Mouse (Mus musculus): ENCODE measurements at regions not wholly inside any gene's neighbourhood (a gene's known extent, or its start where the extent isn't known, plus 50 kb on each side); places are given as distances from the start of the nearest gene placed in this dataset.

DNA sequence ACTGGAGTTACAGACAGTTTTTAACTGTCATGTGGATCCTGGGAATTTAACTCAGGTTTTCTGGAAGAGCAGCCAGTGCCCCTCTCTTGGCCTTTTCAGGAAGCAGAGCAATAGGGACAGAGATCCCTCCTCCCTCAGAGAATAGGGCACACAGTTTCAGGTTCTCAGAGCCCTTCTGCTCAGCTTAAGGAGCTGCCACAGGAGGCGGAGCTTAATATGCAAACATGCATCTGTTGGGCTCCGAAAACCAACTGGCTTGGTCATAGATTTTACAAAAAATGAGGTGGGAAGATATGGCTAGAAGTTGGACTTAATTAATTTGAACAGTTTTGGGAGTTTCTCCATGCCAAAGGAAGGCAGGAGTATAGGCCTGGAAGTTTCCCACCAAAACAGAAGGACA lies 61.9 kb upstream of the Znrf2 start:
- H3K4me2 ChIP-seq: no peak overlapping the region
- no peak overlapping the region for H3K27ac ChIP-seq
- ATAC-seq (replicated peaks; ENCODE audit: low FRiP score): no peak
- WGBS: 82% methylated on average over 2 of the region's 2 CpGs
- no peaks in the 10 kb centered on the region for H3K36me3 ChIP-seq
- no peaks in the 10 kb centered on the region for H3K9me3 ChIP-seq (replicated peaks)
- H3K9ac ChIP-seq: no peak overlapping the region
- no peak overlapping the region for H3K4me3 ChIP-seq (replicated peaks)
- H3K27me3 ChIP-seq: no peaks in the 10 kb centered on the region
- peaks cover 7% of the 10 kb centered on the region for H3K4me1 ChIP-seq

GRCm38 (mm10) chr6:54757511-54757911 lies 59.2 kb upstream of the Znrf2 start:
- no peak overlapping the region for H3K4me2 ChIP-seq
- H3K9me3 ChIP-seq (replicated peaks): no peaks in the 10 kb centered on the region
- no peak overlapping the region for H3K4me3 ChIP-seq (replicated peaks)
- 42% methylated on average over 5 of the region's 5 CpGs for WGBS
- H3K27ac ChIP-seq: no peak overlapping the region
- 0 out of 2 replicates have a peak, but pooled peaks cover 2% of the 10 kb centered on the region for H3K27me3 ChIP-seq
- H3K4me1 ChIP-seq: peaks cover 12% of the 10 kb centered on the region
- H3K36me3 ChIP-seq: no peaks in the 10 kb centered on the region
- no peak overlapping the region for H3K9ac ChIP-seq
- ATAC-seq (replicated peaks; ENCODE audit: low FRiP score): no peak

- WGBS: 37% methylated on average over 2 of the region's 2 CpGs
- no peak for ATAC-seq (replicated peaks; ENCODE audit: low FRiP score)
These were observed 58.6 kb upstream of the Znrf2 start for GRCm38 (mm10) chr6:54758112-54758511.

GRCm38 (mm10) chr6:54759263-54759662 lies 57.5 kb upstream of the Znrf2 start:
- ATAC-seq (replicated peaks; ENCODE audit: low FRiP score): no peak
- 0 out of 2 replicates have a peak, but pooled peaks cover 2% of the 10 kb centered on the region for H3K27me3 ChIP-seq
- no peak overlapping the region for H3K4me3 ChIP-seq (replicated peaks)
- H3K9ac ChIP-seq: no peak overlapping the region
- WGBS: 61% methylated on average over 8 of the region's 8 CpGs
- H3K4me2 ChIP-seq: no peak overlapping the region
- H3K27ac ChIP-seq: no peak overlapping the region
- no peaks in the 10 kb centered on the region for H3K9me3 ChIP-seq (replicated peaks)
- no peaks in the 10 kb centered on the region for H3K36me3 ChIP-seq
- peaks cover 12% of the 10 kb centered on the region for H3K4me1 ChIP-seq

More at GRCm38 (mm10) chr6:54758112-54758511, 58.6 kb upstream of the Znrf2 start:
- no peak overlapping the region for H3K4me2 ChIP-seq
- H3K9me3 ChIP-seq (replicated peaks): no peaks in the 10 kb centered on the region
- H3K4me1 ChIP-seq: peaks cover 12% of the 10 kb centered on the region
- no peak overlapping the region for H3K27ac ChIP-seq
- H3K9ac ChIP-seq: no peak overlapping the region
- 0 out of 2 replicates have a peak, but pooled peaks cover 2% of the 10 kb centered on the region for H3K27me3 ChIP-seq
- H3K4me3 ChIP-seq (replicated peaks): no peak overlapping the region
- no peaks in the 10 kb centered on the region for H3K36me3 ChIP-seq

- Histone ChIP-seq H3K27me3 (0 out of 2 replicates have a peak, but pooled peaks cover 2% of the 10 kb centered on the region), H3K9me3 (replicated peaks) (no peaks in the 10 kb centered on the region), H3K4me2 (peak overlapping the region; percentile 44), H3K9ac (no peak overlapping the region), H3K27ac (no peak overlapping the region), H3K4me1 (peaks cover 12% of the 10 kb centered on the region), H3K36me3 (no peaks in the 10 kb centered on the region), H3K4me3 (replicated peaks) (0 out of 2 replicates have a peak overlapping the region, but pooled peaks have one; percentile 9)
- WGBS: 3% methylated on average over 11 of the region's 11 CpGs
- ATAC-seq (replicated peaks; ENCODE audit: low FRiP score): no peak
These were observed 56.7 kb upstream of the Znrf2 start for GRCm38 (mm10) chr6:54759942-54760498.

DNA sequence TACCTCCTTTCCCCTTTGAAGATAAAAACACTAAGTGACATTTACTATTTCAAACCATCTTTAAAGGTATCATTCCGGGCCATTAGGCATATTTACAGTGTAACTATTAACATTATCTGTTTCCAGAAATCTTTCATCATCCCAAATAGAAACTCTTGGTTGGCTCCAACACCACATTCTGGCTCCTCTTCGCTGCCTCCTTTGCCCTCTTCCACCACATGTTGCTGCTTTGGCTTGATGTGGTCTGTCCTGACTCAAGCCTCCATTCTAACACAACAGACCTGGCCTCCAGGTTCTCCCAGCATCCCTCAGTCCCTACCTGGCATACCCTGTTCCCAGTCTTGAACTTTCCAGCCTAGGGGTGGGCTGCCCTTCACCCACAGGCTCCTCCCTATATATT lies 56.2 kb upstream of the Znrf2 start:
- no peak for ATAC-seq (replicated peaks; ENCODE audit: low FRiP score)
- H3K4me2 ChIP-seq: 0 out of 2 replicates have a peak overlapping the region, but pooled peaks have one; percentile 44
- no peaks in the 10 kb centered on the region for H3K36me3 ChIP-seq
- no peak overlapping the region for H3K4me3 ChIP-seq (replicated peaks)
- H3K27me3 ChIP-seq: 0 out of 2 replicates have a peak, but pooled peaks cover 2% of the 10 kb centered on the region
- H3K4me1 ChIP-seq: peaks cover 12% of the 10 kb centered on the region
- no peak overlapping the region for H3K9ac ChIP-seq
- no peaks in the 10 kb centered on the region for H3K9me3 ChIP-seq (replicated peaks)
- WGBS: 55% methylated on average over 2 of the region's 2 CpGs
- H3K27ac ChIP-seq: no peak overlapping the region

GRCm38 (mm10) chr6:54762021-54762420 lies 54.7 kb upstream of the Znrf2 start:
- no peak for ATAC-seq (replicated peaks; ENCODE audit: low FRiP score)
- no peak overlapping the region for H3K4me3 ChIP-seq (replicated peaks)
- no peaks in the 10 kb centered on the region for H3K9me3 ChIP-seq (replicated peaks)
- 79% methylated on average over 5 of the region's 5 CpGs for WGBS
- H3K27ac ChIP-seq: no peak overlapping the region
- no peak overlapping the region for H3K9ac ChIP-seq
- no peak overlapping the region for H3K4me2 ChIP-seq
- H3K27me3 ChIP-seq: 0 out of 2 replicates have a peak, but pooled peaks cover 2% of the 10 kb centered on the region
- no peaks in the 10 kb centered on the region for H3K36me3 ChIP-seq
- H3K4me1 ChIP-seq: peaks cover 12% of the 10 kb centered on the region

DNA sequence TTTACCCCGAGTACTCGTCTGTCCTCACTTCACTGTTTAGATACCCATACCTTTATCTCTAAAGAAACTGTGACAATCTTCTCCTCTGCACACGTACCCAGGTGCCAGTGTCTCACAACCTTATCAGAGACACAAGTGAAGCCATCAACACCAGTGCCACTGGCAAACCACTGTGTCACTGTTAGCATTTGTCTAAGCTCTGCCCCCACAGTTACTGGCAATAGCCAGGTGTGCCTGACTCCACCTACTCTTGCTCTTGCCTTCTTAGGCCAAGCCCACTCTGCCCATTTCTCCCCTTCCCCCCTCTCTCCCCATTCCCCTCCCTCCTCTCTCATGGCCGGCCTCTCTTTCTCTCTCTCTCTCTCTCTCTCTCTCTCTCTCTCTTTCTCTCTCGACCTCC lies 54.2 kb upstream of the Znrf2 start:
- no peaks in the 10 kb centered on the region for H3K9me3 ChIP-seq (replicated peaks)
- no peak overlapping the region for H3K27ac ChIP-seq
- peaks cover 12% of the 10 kb centered on the region for H3K4me1 ChIP-seq
- H3K4me3 ChIP-seq (replicated peaks): no peak overlapping the region
- no peak for ATAC-seq (replicated peaks; ENCODE audit: low FRiP score)
- WGBS: 48% methylated on average over 5 of the region's 5 CpGs
- H3K4me2 ChIP-seq: no peak overlapping the region
- H3K36me3 ChIP-seq: no peaks in the 10 kb centered on the region
- H3K27me3 ChIP-seq: 0 out of 2 replicates have a peak, but pooled peaks cover 2% of the 10 kb centered on the region
- no peak overlapping the region for H3K9ac ChIP-seq

DNA sequence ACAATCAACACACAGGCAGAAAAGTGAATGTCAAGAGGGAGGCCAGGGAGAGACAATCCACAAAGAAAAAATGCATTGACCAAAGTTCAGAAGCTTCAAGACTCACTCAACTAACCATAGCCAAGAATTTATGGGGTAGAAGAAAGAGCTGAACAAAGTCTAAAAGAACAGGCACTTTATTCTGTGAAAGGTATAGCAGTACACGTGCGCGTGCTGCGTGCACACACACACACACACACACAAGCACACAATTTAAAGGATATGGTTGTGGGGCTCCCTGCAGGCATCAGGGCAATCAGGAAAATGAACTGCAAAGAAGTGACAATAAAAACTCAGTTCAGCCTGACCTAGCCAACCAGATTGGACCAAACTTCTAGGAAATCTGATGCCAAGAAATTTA lies 53.0 kb upstream of the Znrf2 start:
- Histone ChIP-seq H3K27ac (no peak overlapping the region), H3K4me1 (peaks cover 20% of the 10 kb centered on the region), H3K4me2 (no peak overlapping the region), H3K27me3 (0 out of 2 replicates have a peak, but pooled peaks cover 2% of the 10 kb centered on the region), H3K36me3 (no peaks in the 10 kb centered on the region), H3K9me3 (replicated peaks) (no peaks in the 10 kb centered on the region), H3K4me3 (replicated peaks) (no peak overlapping the region), H3K9ac (no peak overlapping the region)
- 82% methylated on average over 4 of the region's 4 CpGs for WGBS
- no peak for ATAC-seq (replicated peaks; ENCODE audit: low FRiP score)

DNA sequence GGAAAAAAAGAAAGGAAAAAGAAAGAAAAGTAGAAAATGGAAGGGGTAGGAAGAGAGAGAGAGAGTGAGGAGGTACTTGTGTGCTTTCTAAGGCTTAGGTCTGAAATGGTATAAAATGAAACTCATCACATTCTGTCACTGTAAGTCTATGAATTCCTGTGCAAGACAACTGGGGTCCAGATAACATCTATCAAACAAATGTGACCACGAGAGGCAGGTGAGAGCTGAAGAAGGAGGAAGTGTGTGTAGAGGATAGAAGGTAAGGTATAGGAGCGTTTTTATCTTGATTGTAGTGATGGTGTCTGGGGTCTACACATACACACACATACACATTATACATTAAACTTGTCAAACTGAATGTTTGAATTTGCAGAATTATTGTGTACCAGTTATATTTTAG lies 51.0 kb upstream of the Znrf2 start:
- Histone ChIP-seq H3K9ac (no peak overlapping the region), H3K27me3 (0 out of 2 replicates have a peak, but pooled peaks cover under 1% of the 10 kb centered on the region), H3K4me2 (no peak overlapping the region), H3K4me1 (peaks cover 13% of the 10 kb centered on the region), H3K27ac (no peak overlapping the region), H3K36me3 (no peaks in the 10 kb centered on the region), H3K9me3 (replicated peaks) (no peaks in the 10 kb centered on the region), H3K4me3 (replicated peaks) (no peak overlapping the region)
- no peak for ATAC-seq (replicated peaks; ENCODE audit: low FRiP score)
- WGBS: 79% methylated on average over 2 of the region's 2 CpGs

DNA sequence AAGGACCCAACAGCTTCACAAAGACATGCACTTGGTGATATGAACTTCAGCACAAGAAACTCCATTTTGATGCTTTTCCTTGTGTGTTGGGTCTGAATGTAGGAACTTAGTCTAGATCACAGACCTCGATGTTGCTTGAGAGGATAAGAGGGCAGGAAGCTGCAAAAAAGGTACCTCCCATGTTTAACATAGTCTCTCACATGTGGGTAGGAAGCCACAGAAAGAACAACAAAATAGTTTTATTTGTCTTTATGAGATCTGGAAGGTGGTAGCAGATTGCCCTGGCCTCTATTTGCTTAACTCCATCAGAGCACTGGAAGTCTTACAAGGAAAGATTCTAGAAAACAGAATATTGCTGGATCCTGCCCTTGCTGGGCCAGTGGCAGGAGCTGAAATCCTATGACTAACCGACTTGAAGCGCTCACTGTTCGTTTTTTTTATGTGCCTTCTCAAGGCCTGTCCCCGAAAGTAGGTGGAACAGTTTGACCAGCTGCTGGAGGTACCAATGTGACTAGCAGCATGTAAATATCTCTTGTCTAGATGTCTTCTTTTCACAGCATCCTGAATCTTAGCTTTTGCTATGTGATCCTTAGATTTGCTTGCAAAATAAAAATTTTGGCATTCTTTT lies 50.1 kb upstream of the Znrf2 start:
- no peak overlapping the region for H3K9ac ChIP-seq
- H3K4me2 ChIP-seq: no peak overlapping the region
- no peak for ATAC-seq (replicated peaks; ENCODE audit: low FRiP score)
- no peaks in the 10 kb centered on the region for H3K27me3 ChIP-seq
- peaks cover 13% of the 10 kb centered on the region for H3K4me1 ChIP-seq
- H3K36me3 ChIP-seq: no peaks in the 10 kb centered on the region
- no peak overlapping the region for H3K4me3 ChIP-seq (replicated peaks)
- H3K9me3 ChIP-seq (replicated peaks): no peaks in the 10 kb centered on the region
- H3K27ac ChIP-seq: no peak overlapping the region
- WGBS: 75% methylated on average over 5 of the region's 5 CpGs

Measured in kidney, embryonic 15.5 days (tissue).